Mouse (Mus musculus) CH12.LX (cell line): Measurements from ENCODE around the gene Gm10271. TPM values are rescaled to one million over a fixed set of nuclear protein-coding genes. Genes with fewer than 3 reads are reported as not detected.

Experiments
- DNase-seq: peaks from one replicate; pipeline ENCODE4 v3.0.0-alpha.2; 2013; ENCODE audit errors: extremely low read depth
- H3K27ac ChIP-seq: 2 replicates; pipeline ENCODE4 v1.5.1; 2012; ENCODE audit warnings: low read depth, mild to moderate bottlenecking, control low read depth, moderate library complexity; ENCODE audit not compliant: insufficient read depth
- H3K27me3 ChIP-seq: replicated peaks from 2 replicates; pipeline ENCODE3; 2012; ENCODE audit warnings: inconsistent platforms
- H3K36me3 ChIP-seq, 2 experiments: replicated peaks in 1 of 2; 2 replicates each; pipeline versions ENCODE3 to v1.6.1; 2012; ENCODE audit warnings: inconsistent platforms in 1 of 2, low read length in 1 of 2, mild to moderate bottlenecking in 1 of 2, mixed read lengths in 1 of 2, moderate library complexity in 1 of 2; ENCODE audit not compliant: control insufficient read depth in 1 of 2, insufficient read depth in 1 of 2
- H3K4me1 ChIP-seq, 2 experiments: 2 replicates each; pipeline ENCODE4 v1.6.1; 2012; ENCODE audit warnings: inconsistent platforms in 1 of 2, moderate library complexity in 1 of 2; ENCODE audit not compliant: insufficient read depth in 2 of 2, control insufficient read depth in 1 of 2
- H3K4me2 ChIP-seq: 2 replicates; pipeline ENCODE4 v1.6.1; 2012; ENCODE audit warnings: low read depth, mild to moderate bottlenecking, control low read depth; ENCODE audit not compliant: poor library complexity, insufficient read depth, severe bottlenecking
- H3K4me3 ChIP-seq, 3 experiments: fragments of 150-350 bp in 1 of 3; sonication (generic) in 1 of 3; replicated peaks in 1 of 3; 2 replicates each; pipeline versions ENCODE3 to v1.5.1; 2011 to 2012; ENCODE audit warnings: low read depth in 2 of 3, low read length in 2 of 3, mild to moderate bottlenecking in 2 of 3, moderate library complexity in 2 of 3, control low read depth in 1 of 3, improper control_type of control experiment in 1 of 3, inconsistent platforms in 1 of 3, mixed read lengths in 1 of 3; ENCODE audit not compliant: poor library complexity in 1 of 3
- H3K79me2 ChIP-seq: replicated peaks from 2 replicates; pipeline ENCODE4 v1.6.1; 2012; ENCODE audit warnings: mild to moderate bottlenecking, moderate library complexity; ENCODE audit not compliant: control insufficient read depth, poor library complexity, insufficient read depth, severe bottlenecking; ENCODE audit errors: extremely low read depth
- H3K9ac ChIP-seq: 2 replicates; pipeline ENCODE4 v1.6.1; 2012; ENCODE audit warnings: low read depth, mild to moderate bottlenecking, control low read depth, moderate library complexity; ENCODE audit not compliant: insufficient read depth
- H3K9me3 ChIP-seq: replicated peaks from 2 replicates; pipeline ENCODE3; 2012; ENCODE audit warnings: low read length, inconsistent platforms, mixed read lengths
- BHLHE40 ChIP-seq: IDR thresholded peaks from 2 replicates; pipeline ENCODE4 v1.6.1; 2011; ENCODE audit warnings: mild to moderate bottlenecking, low read depth, low read length, improper control_type of control experiment
- CHD2 ChIP-seq: IDR thresholded peaks from 2 replicates; pipeline ENCODE4 v1.6.1; 2011; ENCODE audit warnings: low read length, improper control_type of control experiment
- E2F4 ChIP-seq: IDR thresholded peaks from 2 replicates; pipeline ENCODE4 v1.6.1; 2011; ENCODE audit warnings: low read depth, low read length, improper control_type of control experiment; ENCODE audit not compliant: insufficient replicate concordance
- ELF1 ChIP-seq: IDR thresholded peaks from 2 replicates; pipeline ENCODE4 v1.6.1; 2014; ENCODE audit warnings: low read depth, mild to moderate bottlenecking, inconsistent platforms, low read length, improper control_type of control experiment
- ETS1 ChIP-seq: conservative IDR thresholded peaks from 2 replicates; pipeline ENCODE4 v1.6.1; 2012; ENCODE audit warnings: low read depth, mild to moderate bottlenecking, inconsistent platforms, low read length, improper control_type of control experiment, moderate library complexity
- IRF4 ChIP-seq: IDR thresholded peaks from 2 replicates; pipeline ENCODE4 v1.6.1; 2014; ENCODE audit warnings: low read depth, mild to moderate bottlenecking, inconsistent platforms, low read length, improper control_type of control experiment
- JUN ChIP-seq: IDR thresholded peaks from 2 replicates; pipeline ENCODE4 v1.6.1; 2011; ENCODE audit warnings: low read depth, mild to moderate bottlenecking, low read length, improper control_type of control experiment, moderate library complexity; ENCODE audit not compliant: insufficient read depth
- JUND ChIP-seq: conservative IDR thresholded peaks from 2 replicates; pipeline ENCODE4 v1.6.1; 2011; ENCODE audit warnings: low read depth, low read length, improper control_type of control experiment
- KAT2A ChIP-seq: IDR thresholded peaks from 2 replicates; pipeline ENCODE4 v1.6.1; 2012; ENCODE audit warnings: low read length, improper control_type of control experiment, inconsistent platforms; ENCODE audit not compliant: insufficient replicate concordance
- MAFK ChIP-seq: IDR thresholded peaks from 2 replicates; pipeline ENCODE4 v1.6.1; 2011; ENCODE audit warnings: low read length, improper control_type of control experiment; ENCODE audit not compliant: insufficient replicate concordance
- MAX ChIP-seq: IDR thresholded peaks from 2 replicates; pipeline ENCODE4 v1.6.1; 2011; ENCODE audit warnings: low read length, improper control_type of control experiment
- MEF2A ChIP-seq: IDR thresholded peaks from 2 replicates; pipeline ENCODE4 v1.6.1; 2014; ENCODE audit warnings: low read depth, mild to moderate bottlenecking, inconsistent platforms, low read length, improper control_type of control experiment, borderline replicate concordance
- NELFE ChIP-seq: IDR thresholded peaks from 2 replicates; pipeline ENCODE4 v1.6.1; 2011; ENCODE audit warnings: low read depth, low read length, improper control_type of control experiment
- PAX5 ChIP-seq: IDR thresholded peaks from 2 replicates; pipeline ENCODE4 v1.6.1; 2012; ENCODE audit warnings: low read length, inconsistent platforms, mixed read lengths
- POLR2AphosphoS2 ChIP-seq: IDR thresholded peaks from 2 replicates; pipeline ENCODE4 v1.6.1; 2011; ENCODE audit warnings: low read depth, low read length, improper control_type of control experiment
- RAD21 ChIP-seq: IDR thresholded peaks from 2 replicates; pipeline ENCODE4 v1.6.1; 2011; ENCODE audit warnings: low read depth, mild to moderate bottlenecking, low read length, improper control_type of control experiment, moderate library complexity
- RCOR1 ChIP-seq: conservative IDR thresholded peaks from 2 replicates; pipeline ENCODE4 v1.6.1; 2012; ENCODE audit warnings: low read depth, mild to moderate bottlenecking, inconsistent platforms, low read length, improper control_type of control experiment
- SIN3A ChIP-seq: IDR thresholded peaks from 2 replicates; pipeline ENCODE4 v1.6.1; 2012; ENCODE audit warnings: low read length, improper control_type of control experiment, inconsistent platforms
- TBP ChIP-seq: conservative IDR thresholded peaks from 2 replicates; pipeline ENCODE4 v1.6.1; 2011; ENCODE audit warnings: low read depth, low read length, improper control_type of control experiment
- TCF12 ChIP-seq: IDR thresholded peaks from 2 replicates; pipeline ENCODE4 v1.6.1; 2014; ENCODE audit warnings: low read depth, mild to moderate bottlenecking, inconsistent platforms, low read length, improper control_type of control experiment
- USF1 ChIP-seq: IDR thresholded peaks from 2 replicates; pipeline ENCODE4 v1.6.1; 2014; ENCODE audit warnings: low read depth, mild to moderate bottlenecking, inconsistent platforms, low read length, improper control_type of control experiment
- USF2 ChIP-seq: conservative IDR thresholded peaks from 2 replicates; pipeline ENCODE4 v1.6.1; 2011; ENCODE audit warnings: low read depth, low read length, improper control_type of control experiment
- ZC3H11A ChIP-seq: IDR thresholded peaks from 2 replicates; pipeline ENCODE4 v1.6.1; 2012; ENCODE audit warnings: low read depth, mild to moderate bottlenecking, inconsistent platforms, low read length, improper control_type of control experiment
- ZNF384 ChIP-seq: IDR thresholded peaks from 2 replicates; pipeline ENCODE4 v1.6.1; 2012; ENCODE audit warnings: low read depth, low read length, improper control_type of control experiment, inconsistent platforms
- dilution Hi-C: fragments of 300-500 bp; cut with MboI; formaldehyde crosslinking; loops from 2 replicates; pipeline ENCODE4 v1.14.3; 2020; ENCODE audit warnings: low sequenced_read_pairs; ENCODE audit not compliant: extremely low pct_unique_long_range_greater_than_20kb, extremely low pct_ligation_motif_present
- in situ Hi-C: fragments of 300-500 bp; cut with MboI; formaldehyde crosslinking; loops from 3 replicates; pipeline ENCODE4 v1.14.3; 2019; ENCODE audit warnings: low sequenced_read_pairs, low pct_ligation_motif_present, low pct_unique_long_range_greater_than_20kb, mixed read lengths
- polyA plus RNA-seq: library from polyadenylated mRNA; unstranded; fragments of >175 nt; gene quantifications from 2 replicates; pipeline ENCODE4 v1.2.1, GENCODE M21; 2012; ENCODE audit warnings: low read depth; ENCODE audit not compliant: insufficient read length
- total RNA-seq, 2 experiments: library from RNA; depleted of rRNA; stranded (reverse); fragments of 300-350 nt in 1 of 2; fragments of >200 nt in 1 of 2; gene quantifications; 2 replicates each; pipeline ENCODE4 v1.2.3; 2012 to 2014

The Gm10271 gene
- total and polyA plus RNA-seq, 3 experiments = not detected

DNA sequence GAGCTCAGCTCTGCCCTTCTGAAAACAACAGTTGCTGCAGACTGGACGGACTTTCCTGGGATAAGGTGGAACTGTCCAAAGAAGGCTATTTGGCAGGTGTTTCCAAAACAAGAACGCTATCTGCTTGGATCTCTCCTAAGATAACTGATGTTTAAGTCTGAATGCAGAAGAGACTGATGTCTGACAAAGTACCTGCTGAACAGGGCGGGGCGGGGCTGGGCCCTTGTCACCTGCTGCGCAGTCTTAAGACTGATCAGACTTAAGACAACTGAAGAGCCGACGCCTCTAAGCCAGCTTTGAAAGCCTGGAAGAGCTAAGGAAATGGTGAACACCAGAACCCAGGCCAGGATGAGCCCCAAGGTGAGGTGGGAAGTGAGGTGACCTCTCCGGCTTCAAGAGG is 51.8 kb downstream of the Gm10271 start:
- H3K4me2 ChIP-seq = no peak overlapping the region
- 0 out of 4 replicates have a peak, but pooled peaks cover 0 to 4% of the 10 kb centered on the region in 2 experiments for H3K4me1 ChIP-seq
- peaks cover 10 to 58% of the 10 kb centered on the region in 2 experiments for H3K36me3 ChIP-seq
- no peak overlapping the region for H3K4me3 ChIP-seq
- no peak for TF ChIP-seq ELF1
- no peak for TF ChIP-seq RAD21
- no peak for TF ChIP-seq MAFK
- TF ChIP-seq ZNF384 = no peak
- TF ChIP-seq ZC3H11A = no peak
- TF ChIP-seq JUN = no peak
- no peak for DNase-seq
- no peaks in the 10 kb centered on the region for H3K79me2 ChIP-seq
- H3K9me3 ChIP-seq = no peaks in the 10 kb centered on the region
- in situ Hi-C loops = no loop called here
- no peak overlapping the region for H3K9ac ChIP-seq
- H3K27me3 ChIP-seq = no peaks in the 10 kb centered on the region
- dilution Hi-C loops = no loop called here
- no peak overlapping the region for H3K27ac ChIP-seq

DNA sequence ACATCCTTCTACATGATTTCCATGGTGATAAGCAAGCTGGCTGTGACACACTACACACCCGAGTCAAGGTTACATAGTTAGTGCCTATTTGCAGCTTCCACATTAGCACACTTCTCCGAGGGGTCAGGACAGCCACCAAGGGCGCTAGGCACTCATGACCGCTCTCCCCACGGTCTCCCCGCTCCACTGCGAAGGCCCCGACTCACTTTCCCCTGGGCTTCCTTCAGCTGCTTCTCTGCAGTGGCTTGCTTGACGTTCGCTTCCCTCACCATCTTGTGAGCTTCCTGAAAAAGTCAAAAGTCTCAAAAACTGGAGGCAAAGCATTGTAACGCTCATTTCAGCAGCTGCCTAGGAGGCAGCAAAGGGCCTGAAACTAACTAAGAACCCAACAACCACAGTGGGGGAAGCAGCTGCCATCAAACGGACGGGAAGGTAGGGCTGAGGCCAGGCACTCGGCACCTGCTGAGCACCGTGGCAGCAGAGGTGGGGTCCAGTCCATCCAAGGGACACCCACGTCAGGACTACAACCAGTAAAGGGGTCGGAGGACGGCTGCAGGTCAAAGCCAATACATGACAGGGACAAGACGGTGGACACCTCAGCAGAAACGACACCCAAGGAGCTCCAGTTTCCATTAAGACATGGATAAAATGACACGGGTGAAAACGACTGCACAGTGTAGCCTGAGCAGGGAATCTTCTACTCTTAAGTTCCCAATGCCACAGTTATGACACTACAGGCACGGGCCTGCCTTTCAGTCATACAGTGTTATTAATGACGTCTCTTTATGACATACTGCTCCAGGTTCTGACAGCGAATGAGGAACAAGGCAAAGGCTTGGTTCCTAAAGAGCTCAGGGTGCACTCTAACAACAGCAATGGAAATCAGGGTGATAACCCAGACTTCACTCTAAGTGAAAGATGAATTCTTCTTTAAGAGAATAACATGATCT is 52.8 kb downstream of the Gm10271 start:
- Histone ChIP-seq H3K27me3 (no peaks in the 10 kb centered on the region), H3K9ac (no peak overlapping the region), H3K4me3 (no peak overlapping the region), H3K79me2 (no peaks in the 10 kb centered on the region), H3K4me1 (0 out of 4 replicates have a peak, but pooled peaks cover 0 to 4% of the 10 kb centered on the region in 2 experiments), H3K27ac (no peak overlapping the region), H3K4me2 (no peak overlapping the region), H3K36me3 (peaks cover 7 to 55% of the 10 kb centered on the region in 2 experiments), H3K9me3 (no peaks in the 10 kb centered on the region)
- dilution Hi-C loops (no loop called here), in situ Hi-C loops (no loop called here)
- DNase-seq = no peak
- no peak for TF ChIP-seq CHD2
- TF ChIP-seq MEF2A = no peak
- TF ChIP-seq PAX5 = no peak
- TF ChIP-seq KAT2A = no peak
- TF ChIP-seq NELFE = no peak
- TF ChIP-seq TCF12 = no peak
- TF ChIP-seq USF1 = no peak
- TF ChIP-seq SIN3A = no peak
- no peak for TF ChIP-seq POLR2AphosphoS2
- TF ChIP-seq IRF4 = no peak
- TF ChIP-seq MAX = no peak
- no peak for TF ChIP-seq TBP
- TF ChIP-seq RAD21 = no peak
- no peak for TF ChIP-seq E2F4
- TF ChIP-seq ETS1 = no peak
- no peak for TF ChIP-seq USF2
- no peak for TF ChIP-seq JUND
- no peak for TF ChIP-seq BHLHE40
- no peak for TF ChIP-seq RCOR1
